Mouse (Mus musculus) heart, embryonic 16.5 days (tissue): Measurements from ENCODE around the gene Rab25. TPM values are rescaled to one million over a fixed set of nuclear protein-coding genes. Genes with fewer than 3 reads are reported as not detected.

Experiments used
- ATAC-seq: fragments of 200-750 bp; cut with Nextera tagmentation; replicated peaks from 2 replicates; pipeline ENCODE4 v1.8.0; 2017; ENCODE audit warnings: moderate number of reproducible peaks; ENCODE audit not compliant: insufficient read depth, low FRiP score; ENCODE audit errors: extremely low read depth
- H3K27ac ChIP-seq: fragments of 300-500 bp; sonication (generic); 2 replicates; pipeline ENCODE4 v1.5.1; 2014; ENCODE audit warnings: mild to moderate bottlenecking, low read length, control low read depth, moderate library complexity
- H3K27me3 ChIP-seq: fragments of 300-500 bp; sonication (generic); 2 replicates; pipeline ENCODE4 v1.6.1; 2014; ENCODE audit warnings: low read length, mixed read lengths; ENCODE audit not compliant: control insufficient read depth, insufficient read depth
- H3K36me3 ChIP-seq: fragments of 300-500 bp; sonication (generic); 2 replicates; pipeline ENCODE4 v1.6.1; 2014; ENCODE audit not compliant: control insufficient read depth, insufficient read depth
- H3K4me1 ChIP-seq: fragments of 300-500 bp; sonication (generic); 2 replicates; pipeline ENCODE4 v1.6.1; 2014; ENCODE audit warnings: low read length, mixed read lengths; ENCODE audit not compliant: control insufficient read depth, insufficient read depth
- H3K4me2 ChIP-seq: fragments of 300-500 bp; sonication (generic); 2 replicates; pipeline ENCODE4 v1.6.1; 2014; ENCODE audit warnings: low read depth, mild to moderate bottlenecking, control low read depth, low read length
- H3K4me3 ChIP-seq: fragments of 300-500 bp; sonication (generic); 2 replicates; pipeline ENCODE4 v1.5.1; 2014; ENCODE audit warnings: mild to moderate bottlenecking, control low read depth, low read length
- H3K9ac ChIP-seq: fragments of 300-500 bp; sonication (generic); 2 replicates; pipeline ENCODE4 v1.6.1; 2014; ENCODE audit warnings: low read length, control low read depth
- H3K9me3 ChIP-seq: fragments of 300-500 bp; sonication (generic); replicated peaks from 2 replicates; pipeline ENCODE4 v1.6.1; 2016; ENCODE audit warnings: low read length; ENCODE audit not compliant: control insufficient read depth
- WGBS: fragments of 180-500 bp; shearing (Covaris S2); extraction: QIAGEN DNeasy Blood & Tissue Kit; methylation state at CpG from one replicate; pipeline ENCODE4 v1.1.7; 2014; 5-methylcytosine and 5-hydroxymethylcytosine counted together
- polyA plus RNA-seq: library from polyadenylated mRNA; unstranded; fragments of >200 nt; fragmentation: Nextera tagmentation; extraction: Ambion mirVana; gene quantifications from 2 replicates; pipeline ENCODE4 v1.2.1, GENCODE M21; 2015

The Rab25 gene
- polyA plus RNA-seq, 1 experiment from 2014 or later: 2.2 TPM

GRCm38 (mm10) chr3:88514231-88515094 is 33.6 kb downstream of the Rab25 start:
- H3K9me3 ChIP-seq: no peaks in the 10 kb centered on the region
- H3K27me3 ChIP-seq: no peaks in the 10 kb centered on the region
- no peak overlapping the region for H3K4me2 ChIP-seq
- H3K4me3 ChIP-seq: no peak overlapping the region
- no peak overlapping the region for H3K27ac ChIP-seq
- ATAC-seq: no peak
- no peak overlapping the region for H3K9ac ChIP-seq
- 75% methylated on average over 10 of the region's 10 CpGs for WGBS
- H3K4me1 ChIP-seq: peaks cover 32% of the 10 kb centered on the region
- no peaks in the 10 kb centered on the region for H3K36me3 ChIP-seq

- Histone ChIP-seq H3K4me1 (peaks cover 37% of the 10 kb centered on the region), H3K27me3 (no peaks in the 10 kb centered on the region), H3K4me3 (no peak overlapping the region), H3K27ac (peak overlapping the region; percentile 48; the same call in 1 of the 2 replicates), H3K36me3 (no peaks in the 10 kb centered on the region), H3K4me2 (no peak overlapping the region), H3K9ac (peak overlapping the region; percentile 30; the same call in 1 of the 2 replicates), H3K9me3 (no peaks in the 10 kb centered on the region)
- WGBS: 76% methylated on average over 7 of the region's 7 CpGs
- no peak for ATAC-seq
These were observed 34.5 kb downstream of the Rab25 start for GRCm38 (mm10) chr3:88513546-88514115.

DNA sequence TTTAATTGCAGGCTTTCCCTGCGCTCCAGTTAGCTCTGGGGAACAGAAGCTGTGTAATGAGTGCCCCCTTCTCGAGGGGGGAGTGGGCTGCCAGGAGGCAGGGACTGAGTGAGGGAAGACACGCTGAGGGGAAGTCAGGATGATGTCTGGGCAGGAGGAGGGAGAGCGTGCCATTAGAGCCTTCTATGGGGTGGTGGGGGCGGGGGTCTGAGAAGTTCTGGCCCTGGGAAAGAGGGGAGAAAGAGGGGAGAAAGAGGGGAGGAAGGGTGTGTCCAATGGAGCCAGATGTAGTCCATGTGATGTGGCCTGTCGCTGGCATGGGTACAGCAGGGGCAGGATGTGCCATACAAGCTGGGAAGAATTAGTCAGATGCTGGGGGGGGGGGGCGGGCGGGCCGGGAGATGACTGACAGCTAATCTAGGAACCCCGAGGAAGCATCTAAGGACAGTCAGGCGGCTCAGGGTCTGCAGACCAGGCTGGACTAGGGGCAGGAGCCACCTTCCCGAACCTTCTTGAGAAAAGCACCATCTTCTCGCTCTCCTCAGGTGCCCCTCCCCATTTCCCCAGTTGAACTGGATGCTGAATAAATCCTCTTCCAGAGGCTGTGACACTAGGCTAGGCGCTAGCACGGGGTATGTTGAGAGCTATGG is 35.1 kb downstream of the Rab25 start:
- ATAC-seq: no peak
- H3K27ac ChIP-seq: peak overlapping the region; percentile 56
- H3K4me3 ChIP-seq: no peak overlapping the region
- H3K4me2 ChIP-seq: no peak overlapping the region
- peaks cover 37% of the 10 kb centered on the region for H3K4me1 ChIP-seq
- 31% methylated on average over 12 of the region's 15 CpGs for WGBS
- peak overlapping the region; percentile 32 for H3K9ac ChIP-seq
- no peaks in the 10 kb centered on the region for H3K27me3 ChIP-seq
- no peaks in the 10 kb centered on the region for H3K36me3 ChIP-seq
- no peaks in the 10 kb centered on the region for H3K9me3 ChIP-seq

- peak overlapping the region; percentile 32 for H3K9ac ChIP-seq
- peak overlapping the region; percentile 56 for H3K27ac ChIP-seq
- no peaks in the 10 kb centered on the region for H3K9me3 ChIP-seq
- H3K4me2 ChIP-seq: no peak overlapping the region
- WGBS: 39% methylated on average over 6 of the region's 6 CpGs
- no peaks in the 10 kb centered on the region for H3K27me3 ChIP-seq
- no peak for ATAC-seq
- no peaks in the 10 kb centered on the region for H3K36me3 ChIP-seq
- H3K4me3 ChIP-seq: no peak overlapping the region
- peaks cover 37% of the 10 kb centered on the region for H3K4me1 ChIP-seq
These were observed 35.8 kb downstream of the Rab25 start for GRCm38 (mm10) chr3:88512141-88512895.

- Histone ChIP-seq H3K9me3 (no peaks in the 10 kb centered on the region), H3K27me3 (no peaks in the 10 kb centered on the region), H3K27ac (no peak overlapping the region), H3K4me1 (peaks cover 37% of the 10 kb centered on the region), H3K4me2 (no peak overlapping the region), H3K9ac (no peak overlapping the region), H3K4me3 (no peak overlapping the region), H3K36me3 (no peaks in the 10 kb centered on the region)
- 47% methylated on average over 4 of the region's 4 CpGs for WGBS
- no peak for ATAC-seq
These were observed 36.5 kb downstream of the Rab25 start for GRCm38 (mm10) chr3:88511559-88511958.

- peaks cover 37% of the 10 kb centered on the region for H3K4me1 ChIP-seq
These were observed 37.4 kb downstream of the Rab25 start for GRCm38 (mm10) chr3:88510421-88511289.

GRCm38 (mm10) chr3:88509692-88510420 is 38.2 kb downstream of the Rab25 start, which contains the start of gene Lmna:
Gene Lmna, minus strand, starts transcription at chr3:88509956.
- Histone ChIP-seq H3K4me1 (peaks cover 37% of the 10 kb centered on the region), H3K4me3 (peak within 1 kb of the TSS; percentile 58), H3K9me3 (no peaks in the 10 kb centered on the region), H3K4me2 (peak within 1 kb of the TSS; percentile 77), H3K27ac (peak within 1 kb of the TSS; percentile 94), H3K9ac (peak within 1 kb of the TSS; percentile 75), H3K27me3 (no peaks in the 10 kb centered on the region), H3K36me3 (no peaks in the 10 kb centered on the region)
- peak; percentile 91 for ATAC-seq
- under 1% methylated on average over 29 of the region's 31 CpGs for WGBS

More at GRCm38 (mm10) chr3:88510421-88511289, 37.4 kb downstream of the Rab25 start:
- no peaks in the 10 kb centered on the region for H3K36me3 ChIP-seq
- H3K4me2 ChIP-seq: peak overlapping the region; percentile 77
- peak overlapping the region; percentile 58 for H3K4me3 ChIP-seq
- 52% methylated on average over 13 of the region's 13 CpGs for WGBS
- H3K9me3 ChIP-seq: no peaks in the 10 kb centered on the region
- peak overlapping the region; percentile 75 for H3K9ac ChIP-seq
- H3K27ac ChIP-seq: peak overlapping the region; percentile 94
- ATAC-seq: no peak
- H3K27me3 ChIP-seq: no peaks in the 10 kb centered on the region
